Mouse (Mus musculus) hindbrain, postnatal 0 days (tissue): ENCODE measurements at regions not wholly inside any gene's neighbourhood (a gene's known extent, or its start where the extent isn't known, plus 50 kb on each side); places are given as distances from the start of the nearest gene placed in this dataset.
A peak's percentile ranks its signal among the peaks of the same experiment; 100 is the strongest.

Experiments used
- ATAC-seq: fragments of 200-750 bp; cut with Nextera tagmentation; 2 replicates; pipeline ENCODE4 v1.8.0; 2017; ENCODE audit warnings: mild to moderate bottlenecking, moderate TSS enrichment, moderate library complexity
- DNase-seq: peaks from one replicate; pipeline ENCODE4 v3.0.0-alpha.2; 2015; ENCODE audit warnings: low spot score
- H3K27ac ChIP-seq: fragments of 300-500 bp; sonication (generic); 2 replicates; pipeline ENCODE4 v1.5.1; 2014; ENCODE audit warnings: mild to moderate bottlenecking
- H3K27me3 ChIP-seq: fragments of 300-500 bp; sonication (generic); 2 replicates; pipeline ENCODE4 v1.6.1; 2014; ENCODE audit warnings: low read length, mixed read lengths; ENCODE audit not compliant: insufficient read depth
- H3K36me3 ChIP-seq: fragments of 300-500 bp; sonication (generic); 2 replicates; pipeline ENCODE4 v1.6.1; 2014; ENCODE audit warnings: low read length, mixed read lengths; ENCODE audit not compliant: insufficient read depth
- H3K4me1 ChIP-seq: fragments of 300-500 bp; sonication (generic); 2 replicates; pipeline ENCODE4 v1.6.1; 2014; ENCODE audit warnings: antibody characterized with exemption, low read length, mixed read lengths; ENCODE audit not compliant: insufficient read depth
- H3K4me2 ChIP-seq: fragments of 300-500 bp; sonication (generic); 2 replicates; pipeline ENCODE4 v1.6.1; 2014; ENCODE audit warnings: low read depth, mild to moderate bottlenecking, low read length, moderate library complexity, mixed read lengths
- H3K4me3 ChIP-seq: fragments of 300-500 bp; sonication (generic); 2 replicates; pipeline ENCODE4 v1.5.1; 2014; ENCODE audit warnings: low read length
- H3K9ac ChIP-seq: fragments of 300-500 bp; sonication (generic); replicated peaks from 2 replicates; pipeline ENCODE4 v1.6.1; 2014; ENCODE audit warnings: mild to moderate bottlenecking, low read length, moderate library complexity, mixed read lengths
- H3K9me3 ChIP-seq: fragments of 300-500 bp; sonication (generic); 2 replicates; pipeline ENCODE4 v1.6.1; 2016; ENCODE audit warnings: low read length, mixed read lengths
- CTCF ChIP-seq: IDR thresholded peaks from 2 replicates; pipeline ENCODE4 v1.5.1; 2016; ENCODE audit warnings: antibody characterized with exemption, control low read depth, low read depth
- WGBS: fragments of 180-500 bp; shearing (Covaris S2); extraction: QIAGEN DNeasy Blood & Tissue Kit; methylation state at CpG from one replicate; pipeline ENCODE4 v1.1.7; 2014; 5-methylcytosine and 5-hydroxymethylcytosine counted together

DNA sequence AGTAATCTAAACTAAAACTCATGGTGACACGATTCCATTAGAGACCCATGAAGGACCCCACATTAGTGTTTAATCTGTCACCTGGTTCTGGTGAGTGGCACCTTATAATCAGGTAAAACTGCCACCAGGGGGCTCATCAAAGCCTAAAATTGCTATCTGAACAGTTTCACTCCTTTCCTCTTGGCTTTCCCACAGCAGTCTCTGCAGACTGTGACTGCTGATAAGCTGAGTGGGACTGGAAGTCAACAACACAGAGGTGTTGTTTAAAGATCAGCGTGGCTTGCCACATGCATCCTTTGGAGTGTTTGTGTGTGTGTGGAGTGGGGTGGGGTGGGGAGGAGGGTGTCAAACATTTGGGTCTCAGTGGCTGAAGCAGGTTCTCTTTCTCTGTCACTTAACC is 101.6 kb downstream of the Otud1 start:
- TF ChIP-seq CTCF, result peak; percentile 43
- no peaks in the 10 kb centered on the region for H3K9me3 ChIP-seq
- ATAC-seq (0 out of 2 replicates have a peak, but pooled peaks have one; percentile 38), DNase-seq (peak; percentile 51)
- H3K4me2 ChIP-seq, result no peak overlapping the region
- H3K27me3 ChIP-seq, result no peaks in the 10 kb centered on the region
- WGBS, result 58% methylated on average over 2 of the region's 2 CpGs
- H3K27ac ChIP-seq, result no peak overlapping the region
- H3K4me3 ChIP-seq, result no peak overlapping the region
- no peaks in the 10 kb centered on the region for H3K4me1 ChIP-seq
- no peaks in the 10 kb centered on the region for H3K36me3 ChIP-seq
- H3K9ac ChIP-seq, result no peak overlapping the region

DNA sequence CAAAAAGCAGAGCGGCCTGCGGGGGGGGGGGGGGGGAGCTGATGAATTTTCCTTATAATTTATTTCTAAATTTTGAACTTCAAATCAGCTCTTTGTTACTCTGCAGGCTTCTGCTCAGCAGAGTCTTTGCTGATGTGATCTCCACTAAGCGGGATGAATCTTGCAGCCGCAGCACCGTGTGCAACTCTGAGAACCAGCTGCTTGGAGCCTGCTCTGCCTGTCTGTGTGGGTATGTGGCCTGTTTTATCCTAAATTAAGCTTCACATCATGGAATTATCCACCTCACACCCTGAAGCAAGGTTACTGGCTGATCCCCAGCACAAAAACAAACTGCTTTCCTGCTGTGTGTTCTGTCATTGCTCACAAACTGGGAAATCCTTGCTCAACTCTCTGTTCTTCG is 102.0 kb downstream of the Otud1 start:
- 73% methylated on average over 6 of the region's 6 CpGs for WGBS
- Histone ChIP-seq H3K9ac (no peak overlapping the region), H3K9me3 (no peaks in the 10 kb centered on the region), H3K4me2 (no peak overlapping the region), H3K27ac (no peak overlapping the region), H3K36me3 (no peaks in the 10 kb centered on the region), H3K27me3 (no peaks in the 10 kb centered on the region), H3K4me3 (no peak overlapping the region), H3K4me1 (no peaks in the 10 kb centered on the region)
- DNase-seq (no peak), ATAC-seq (no peak)
- TF ChIP-seq CTCF, result no peak

DNA sequence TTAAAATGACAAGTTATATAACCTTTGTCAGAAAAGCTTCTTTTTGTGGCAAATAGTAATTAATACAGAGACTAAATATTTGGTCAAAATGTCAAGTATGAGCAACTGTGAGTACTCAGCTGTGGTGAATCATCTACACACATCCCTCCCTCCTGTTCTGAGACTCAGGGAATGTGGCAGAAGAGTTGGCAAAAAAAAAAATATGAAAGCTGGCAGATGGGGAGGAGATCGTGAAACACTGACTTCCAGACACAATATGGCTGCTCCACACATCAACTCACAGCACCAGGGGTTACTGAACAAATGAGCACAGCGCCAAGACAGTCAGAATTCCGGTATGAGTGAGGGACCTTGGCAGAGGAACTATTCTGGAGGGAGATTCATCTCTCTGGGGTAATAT is 105.4 kb downstream of the Otud1 start:
- H3K9ac ChIP-seq, result no peak overlapping the region
- no peaks in the 10 kb centered on the region for H3K27me3 ChIP-seq
- H3K36me3 ChIP-seq, result no peaks in the 10 kb centered on the region
- WGBS, result 53% methylated on average over 3 of the region's 3 CpGs
- DNase-seq (peak; percentile 14), ATAC-seq (no peak)
- no peak overlapping the region for H3K4me3 ChIP-seq
- H3K4me2 ChIP-seq, result no peak overlapping the region
- no peak overlapping the region for H3K27ac ChIP-seq
- no peak for TF ChIP-seq CTCF
- H3K9me3 ChIP-seq, result no peaks in the 10 kb centered on the region
- no peaks in the 10 kb centered on the region for H3K4me1 ChIP-seq

DNA sequence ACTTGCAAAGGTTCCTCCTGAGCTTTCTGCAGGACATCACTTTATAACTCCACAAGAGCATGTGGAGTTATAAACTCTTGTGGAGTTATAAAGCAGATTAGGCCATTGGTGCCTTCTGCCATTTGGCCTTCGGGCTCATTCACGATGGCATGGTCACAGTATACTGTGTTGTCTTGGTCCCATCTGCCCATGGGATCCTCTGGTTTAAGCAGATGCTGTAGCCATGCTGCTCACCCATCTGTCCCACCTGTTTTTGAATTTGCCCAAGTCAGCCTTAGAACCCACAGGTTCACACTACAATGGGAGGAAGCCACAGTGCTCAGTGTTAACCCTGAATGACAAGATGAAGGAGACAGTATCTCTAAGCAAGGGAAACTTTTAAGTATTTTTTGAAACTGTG is 124.7 kb upstream of the Etl4 start:
- no peaks in the 10 kb centered on the region for H3K36me3 ChIP-seq
- no peak for TF ChIP-seq CTCF
- H3K9me3 ChIP-seq, result no peaks in the 10 kb centered on the region
- H3K27ac ChIP-seq, result no peak overlapping the region
- no peaks in the 10 kb centered on the region for H3K27me3 ChIP-seq
- WGBS, result 76% methylated on average over 2 of the region's 2 CpGs
- no peak overlapping the region for H3K4me3 ChIP-seq
- no peak overlapping the region for H3K9ac ChIP-seq
- H3K4me2 ChIP-seq, result no peak overlapping the region
- peak; percentile 62 for ATAC-seq
- peak; percentile 31 for DNase-seq
- no peaks in the 10 kb centered on the region for H3K4me1 ChIP-seq

DNA sequence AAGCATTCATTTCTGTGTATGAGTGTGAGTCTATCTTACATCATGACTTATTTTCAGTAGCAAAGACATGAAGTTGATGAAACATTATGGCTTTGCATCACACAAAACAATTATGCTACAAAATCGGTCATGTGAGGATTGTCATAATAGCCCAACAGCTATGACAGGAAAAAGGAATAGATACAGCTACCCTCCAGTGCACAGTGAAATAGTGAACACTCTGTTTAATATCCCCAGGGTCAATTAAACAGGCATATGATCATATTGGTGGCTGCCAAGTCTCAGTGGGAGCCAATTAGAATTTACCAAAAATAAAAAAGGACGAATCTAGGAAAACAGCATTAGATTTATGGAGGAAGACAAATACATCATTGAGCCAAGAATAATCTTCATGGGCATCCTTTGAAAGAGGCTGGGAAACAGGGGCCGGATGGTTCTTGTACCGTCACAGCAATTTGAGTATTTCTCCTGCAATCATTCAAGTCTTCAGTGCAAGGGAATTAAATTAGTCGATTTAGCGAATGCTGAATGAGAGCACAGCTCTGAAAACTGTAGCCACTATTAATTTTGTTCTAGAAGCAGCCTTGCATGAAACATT is 123.8 kb upstream of the Etl4 start:
- no peak overlapping the region for H3K27ac ChIP-seq
- DNase-seq, result peak; percentile 58
- TF ChIP-seq CTCF, result no peak
- no peak overlapping the region for H3K4me3 ChIP-seq
- no peak overlapping the region for H3K4me2 ChIP-seq
- WGBS, result 38% methylated on average over 6 of the region's 6 CpGs
- ATAC-seq, result peak; percentile 82
- no peak overlapping the region for H3K9ac ChIP-seq
- H3K27me3 ChIP-seq, result no peaks in the 10 kb centered on the region
- H3K4me1 ChIP-seq, result no peaks in the 10 kb centered on the region
- no peaks in the 10 kb centered on the region for H3K36me3 ChIP-seq
- no peaks in the 10 kb centered on the region for H3K9me3 ChIP-seq

DNA sequence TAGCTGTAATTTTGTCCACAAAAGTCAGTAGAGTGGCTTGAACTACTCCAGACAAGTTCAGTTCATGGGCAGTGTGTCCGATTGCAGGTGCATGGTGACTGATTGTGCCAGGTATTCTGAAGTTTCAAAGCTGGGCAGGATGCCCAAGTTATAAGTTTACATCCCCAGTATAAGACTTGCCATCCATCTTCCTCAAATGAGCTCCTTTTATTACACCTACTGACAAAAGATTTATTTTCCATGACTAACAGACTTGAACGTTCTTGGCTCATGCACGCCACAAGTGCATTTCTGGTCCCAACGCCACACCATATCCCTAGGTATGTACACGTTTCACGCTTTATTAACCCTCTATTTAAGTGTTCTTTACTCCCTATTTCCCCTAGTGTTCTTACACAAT is 117.4 kb upstream of the Etl4 start:
- 76% methylated on average over 6 of the region's 6 CpGs for WGBS
- no peak for ATAC-seq

DNA sequence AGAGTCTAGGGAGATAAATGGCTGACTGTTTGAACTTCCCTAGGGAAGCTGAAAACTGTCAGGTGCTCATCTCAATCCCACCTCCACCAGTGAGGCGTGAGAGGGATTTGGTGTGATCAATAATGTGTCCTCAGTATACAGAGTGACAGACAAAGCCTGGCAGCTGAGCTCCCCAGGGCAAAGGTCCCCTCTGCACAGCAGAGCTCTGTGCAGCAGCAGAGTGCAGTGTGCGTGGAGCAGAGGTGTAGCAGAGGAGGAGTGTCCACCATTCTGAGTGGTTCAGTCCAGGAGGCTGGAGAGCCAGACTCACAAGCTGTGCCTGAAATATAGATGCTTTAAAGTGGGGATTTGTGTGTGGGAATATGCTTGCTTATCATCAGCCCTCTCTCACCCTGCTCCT is 112.8 kb upstream of the Etl4 start:
- Histone ChIP-seq H3K9me3 (no peaks in the 10 kb centered on the region), H3K36me3 (no peaks in the 10 kb centered on the region), H3K27ac (no peak overlapping the region), H3K4me3 (no peak overlapping the region), H3K4me2 (no peak overlapping the region), H3K9ac (no peak overlapping the region), H3K27me3 (no peaks in the 10 kb centered on the region), H3K4me1 (no peaks in the 10 kb centered on the region)
- ATAC-seq (no peak), DNase-seq (no peak)
- WGBS, result 34% methylated on average over 2 of the region's 2 CpGs
- no peak for TF ChIP-seq CTCF

More for the DNA sequence above, 117.4 kb upstream of the Etl4 start:
- no peak overlapping the region for H3K9ac ChIP-seq
- H3K27ac ChIP-seq, result no peak overlapping the region
- H3K27me3 ChIP-seq, result no peaks in the 10 kb centered on the region
- no peak overlapping the region for H3K4me2 ChIP-seq
- no peak for DNase-seq
- H3K36me3 ChIP-seq, result no peaks in the 10 kb centered on the region
- no peaks in the 10 kb centered on the region for H3K9me3 ChIP-seq
- no peaks in the 10 kb centered on the region for H3K4me1 ChIP-seq
- H3K4me3 ChIP-seq, result no peak overlapping the region
- no peak for TF ChIP-seq CTCF
